Mouse (Mus musculus) kidney, postnatal 10 days (tissue): ENCODE measurements around the gene Atrnl1.
"Not testable (repeated sequence)": the region's sequence is repeated elsewhere in the genome, so short reads cannot be mapped to it uniquely, and the experiment has no call there.

Experiments
- DNase-seq: peaks from one replicate; pipeline ENCODE4 v3.0.0; 2021; ENCODE audit warnings: mixed read lengths

The Atrnl1 gene

DNA sequence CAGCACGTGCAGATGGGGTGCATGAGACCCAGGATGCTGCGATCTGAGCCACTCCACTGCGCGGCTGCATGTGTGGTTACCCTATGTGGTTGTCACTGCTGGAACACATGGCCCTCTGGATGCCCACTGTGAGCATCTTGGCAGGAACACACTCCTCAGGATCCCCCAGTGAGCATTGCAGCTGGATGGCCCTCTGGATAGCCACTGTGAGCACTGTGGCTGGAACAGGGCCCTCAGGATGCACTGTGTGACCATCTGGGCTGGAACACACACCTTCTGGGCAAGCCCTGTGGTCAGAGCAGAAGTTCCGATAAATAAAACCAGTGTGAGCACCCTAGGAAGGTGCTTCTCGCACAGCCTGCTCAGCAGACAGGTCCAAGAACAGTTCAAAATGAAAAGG, 364.4 kb downstream of the Atrnl1 start:
- no peak for DNase-seq

DNA sequence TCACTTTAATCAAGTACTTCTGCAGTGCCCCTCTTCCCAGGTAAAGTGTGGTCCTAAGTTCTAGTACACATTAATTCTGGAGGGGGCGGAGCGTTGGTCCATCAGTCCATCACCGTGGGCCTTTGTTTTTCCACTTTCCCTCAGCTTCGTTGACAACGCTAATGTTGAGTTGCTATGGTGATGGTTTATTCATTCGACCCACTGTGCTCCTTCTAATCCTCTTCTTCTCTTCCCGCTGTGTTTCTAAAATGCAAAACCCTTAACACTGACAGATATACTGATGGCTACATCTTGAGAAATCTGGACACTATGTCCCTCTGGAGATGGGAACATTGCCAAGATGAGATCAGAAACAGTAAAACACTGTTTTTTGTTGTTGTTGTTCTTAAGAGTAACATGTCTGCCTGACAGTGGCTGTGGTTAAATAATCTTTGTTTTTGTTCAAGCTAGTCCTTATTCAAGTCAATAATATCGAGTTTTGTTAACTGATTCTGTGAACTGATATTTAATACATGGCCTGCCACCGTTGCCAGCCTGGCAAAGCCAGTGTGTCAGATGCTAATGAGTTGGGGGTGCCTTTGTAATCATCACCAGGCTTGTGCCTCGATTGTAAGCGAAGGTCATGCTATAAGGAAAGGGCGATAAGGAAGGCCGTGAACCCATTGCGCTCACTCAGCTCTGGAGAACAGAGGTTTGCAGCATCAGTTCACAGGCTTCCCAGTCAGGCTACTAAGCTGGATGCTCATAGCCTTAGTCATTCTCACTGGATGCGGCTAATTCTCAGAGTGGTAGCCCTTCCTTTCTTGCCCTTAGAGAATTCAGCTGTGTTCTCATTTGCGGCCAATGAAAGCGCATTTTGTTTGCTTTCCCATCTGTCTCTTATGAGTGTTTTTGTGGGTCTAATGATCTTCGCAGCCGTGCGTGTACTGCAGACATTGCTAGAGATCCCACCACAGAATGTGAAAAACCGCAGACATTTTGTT, 375.4 kb downstream of the Atrnl1 start:
- DNase-seq, result no peak

DNA sequence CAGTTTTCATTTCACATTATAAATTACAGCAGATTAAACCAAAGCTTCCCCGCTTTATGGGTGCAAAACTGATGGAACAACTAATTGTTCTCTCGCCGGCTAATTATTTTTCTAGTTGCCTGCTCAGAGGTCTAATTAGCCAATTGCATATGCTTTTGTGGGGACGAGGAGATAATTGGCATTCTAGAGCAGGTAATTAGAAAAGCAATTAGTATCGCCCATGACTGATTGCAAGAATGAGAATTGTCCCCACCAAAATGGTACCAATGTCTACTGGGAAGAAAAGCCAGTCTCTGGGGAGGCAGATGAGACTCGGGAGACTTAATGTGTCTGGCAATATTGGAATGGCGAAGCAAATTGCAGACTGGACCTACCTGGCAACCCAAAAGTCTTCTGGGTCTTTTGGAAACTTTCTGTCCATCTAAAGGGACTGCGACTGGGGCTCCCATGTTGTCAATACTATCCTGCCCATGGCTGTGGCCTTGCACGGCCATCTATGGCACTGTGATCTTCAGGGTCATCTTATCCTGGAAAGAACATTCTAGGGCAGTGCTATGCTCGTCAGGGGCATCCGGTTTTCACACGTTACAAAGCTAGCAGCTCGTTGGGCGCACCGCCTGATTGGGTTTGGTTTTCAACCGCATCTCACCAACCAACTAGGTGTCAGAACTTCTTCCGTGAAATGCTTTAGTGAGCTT, 377.0 kb downstream of the Atrnl1 start:
- DNase-seq, result no peak

DNA sequence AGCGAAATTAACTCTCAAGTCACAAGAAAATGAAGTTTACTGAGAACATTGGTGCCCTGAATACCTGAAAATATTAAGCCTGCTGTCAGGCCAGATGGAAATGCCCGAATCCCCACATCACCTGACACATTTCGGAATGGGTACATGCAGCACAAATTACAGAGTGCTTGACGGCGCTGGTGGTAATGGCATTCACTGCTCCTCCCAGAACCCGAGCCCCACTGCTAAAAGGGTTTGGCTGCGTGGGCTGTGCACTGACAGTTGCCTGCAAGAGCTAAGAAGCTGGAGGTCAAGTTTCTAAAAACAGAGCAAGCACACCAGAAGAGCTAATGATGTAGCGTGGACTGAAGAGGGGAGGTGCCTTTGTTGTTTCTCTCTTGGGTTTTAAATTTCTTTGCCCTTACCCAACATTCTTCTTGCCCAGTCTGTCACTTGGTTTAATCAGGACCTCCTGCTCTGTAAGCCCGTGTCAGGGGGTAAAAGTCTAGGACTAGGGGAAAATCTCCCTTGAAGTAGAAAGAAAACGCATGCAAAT, 377.8 kb downstream of the Atrnl1 start:
- DNase-seq, result no peak

DNA sequence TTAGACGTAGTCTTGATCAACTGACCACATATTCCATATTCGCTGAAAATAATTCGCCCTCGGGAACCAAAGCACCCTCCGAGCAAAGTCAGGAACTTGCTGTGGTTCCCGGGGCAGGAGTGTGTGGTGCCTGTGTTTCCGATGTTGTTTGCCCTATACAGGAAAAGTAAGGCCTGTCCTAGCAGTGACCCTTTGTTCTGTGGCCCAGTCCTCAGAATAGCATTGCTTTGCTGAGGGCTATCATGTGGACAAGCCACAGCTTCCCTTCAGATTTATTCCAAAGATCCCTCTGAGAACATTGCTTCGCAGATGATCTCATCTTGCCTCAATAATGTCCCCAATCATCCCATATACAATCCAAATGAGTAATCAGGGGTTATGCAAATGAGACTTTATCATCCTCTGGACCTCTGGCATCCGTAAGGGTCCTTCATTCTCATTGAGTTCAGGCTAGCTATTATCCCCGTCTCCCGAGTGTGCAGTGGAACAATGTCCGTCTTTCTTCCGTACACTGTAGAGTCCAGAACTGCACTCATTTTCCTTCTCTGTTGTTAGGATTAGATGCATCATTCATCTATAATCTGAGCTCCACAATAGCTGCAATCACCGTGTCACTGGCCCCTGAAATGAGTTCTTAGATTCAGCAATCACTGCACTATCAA, 380.4 kb downstream of the Atrnl1 start:
- DNase-seq, result no peak

DNA sequence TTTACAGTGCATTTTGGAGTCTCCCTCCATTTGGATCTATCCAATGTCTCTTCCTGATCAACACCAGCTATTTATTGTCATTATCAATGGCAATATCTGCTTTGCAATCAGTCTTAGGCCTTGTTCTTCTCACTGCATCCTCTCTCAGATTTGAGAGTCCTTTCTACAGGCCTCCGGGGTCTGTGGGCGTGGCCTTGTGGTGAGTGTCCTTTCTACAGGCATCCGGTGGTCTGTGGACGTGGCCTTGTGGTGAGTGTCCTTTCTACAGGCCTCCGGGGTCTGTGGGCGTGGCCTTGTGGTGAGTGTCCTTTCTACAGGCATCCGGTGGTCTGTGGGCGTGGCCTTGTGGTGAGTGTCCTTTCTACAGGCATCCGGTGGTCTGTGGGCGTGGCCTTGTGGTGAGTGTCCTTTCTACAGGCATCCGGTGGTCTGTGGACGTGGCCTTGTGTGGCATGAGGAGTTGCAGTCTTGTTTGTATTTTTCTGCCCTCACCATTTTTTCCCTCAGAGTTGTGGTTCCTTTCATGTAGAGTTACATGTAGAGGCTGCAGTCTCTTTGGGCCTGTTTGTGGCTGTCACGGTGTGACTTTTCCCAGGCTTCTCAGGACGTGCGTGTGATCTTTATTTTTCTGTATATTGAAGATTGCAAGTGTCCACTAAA, 383.5 kb downstream of the Atrnl1 start:
- DNase-seq, result not testable (repeated sequence)

DNA sequence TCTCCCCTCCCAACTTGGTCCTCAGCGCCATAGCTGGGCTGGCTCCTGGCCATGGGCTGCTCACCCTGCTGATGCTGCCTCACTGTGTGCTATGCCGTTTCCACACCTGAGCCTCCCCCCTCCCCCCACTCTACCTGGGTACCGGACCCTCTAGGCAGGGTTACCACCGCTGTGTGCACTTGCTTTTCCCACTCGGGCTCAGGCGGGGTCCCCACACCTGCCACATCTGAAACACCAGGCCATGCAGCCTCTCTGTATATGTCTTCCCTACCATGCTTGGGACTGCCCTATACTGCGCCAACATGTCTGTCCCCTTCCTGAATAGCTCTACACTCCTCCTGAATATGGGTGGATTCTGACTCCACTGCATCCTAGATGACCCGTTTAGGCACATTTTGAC, 384.2 kb downstream of the Atrnl1 start:
- DNase-seq, result no peak

DNA sequence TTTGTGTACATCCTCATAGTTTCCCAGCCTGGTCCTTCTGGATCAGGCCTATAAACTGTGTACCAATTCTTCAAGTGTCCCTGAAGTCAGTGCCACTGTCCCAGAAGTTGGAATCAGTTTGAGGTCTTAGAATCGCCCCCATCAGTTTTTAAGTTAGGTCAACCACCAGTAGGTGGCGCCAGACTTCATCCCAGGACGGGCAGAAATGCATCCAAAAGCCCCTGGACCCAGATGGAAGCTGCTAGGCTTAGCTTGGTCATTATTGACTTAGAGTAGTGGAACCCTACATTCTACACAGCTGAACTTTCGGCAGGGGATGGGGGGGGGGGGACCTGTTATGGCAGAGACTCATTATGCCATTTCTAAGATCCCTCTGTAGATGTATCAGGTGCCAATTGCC, 387.1 kb downstream of the Atrnl1 start:
- DNase-seq, result peak; percentile 67

DNA sequence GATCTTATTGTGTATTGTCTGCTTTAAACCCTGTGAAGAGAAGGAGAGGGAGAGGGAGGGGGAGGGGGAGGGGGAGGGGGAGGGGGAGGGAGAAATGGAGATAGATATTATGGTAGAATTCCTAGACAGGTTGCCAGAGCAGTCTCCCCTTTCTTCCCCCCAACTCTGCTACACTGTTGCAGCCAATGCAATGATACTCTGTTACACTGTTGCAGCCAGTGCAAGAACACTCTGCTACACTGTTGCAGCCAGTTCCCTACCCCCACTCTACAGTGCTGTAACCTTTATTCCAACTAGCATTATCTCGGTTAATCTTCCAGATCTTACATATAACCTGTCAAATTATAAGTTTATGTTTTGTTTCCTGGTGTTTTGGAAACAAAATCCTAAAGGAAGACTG, 400.8 kb downstream of the Atrnl1 start:
- no peak for DNase-seq

DNA sequence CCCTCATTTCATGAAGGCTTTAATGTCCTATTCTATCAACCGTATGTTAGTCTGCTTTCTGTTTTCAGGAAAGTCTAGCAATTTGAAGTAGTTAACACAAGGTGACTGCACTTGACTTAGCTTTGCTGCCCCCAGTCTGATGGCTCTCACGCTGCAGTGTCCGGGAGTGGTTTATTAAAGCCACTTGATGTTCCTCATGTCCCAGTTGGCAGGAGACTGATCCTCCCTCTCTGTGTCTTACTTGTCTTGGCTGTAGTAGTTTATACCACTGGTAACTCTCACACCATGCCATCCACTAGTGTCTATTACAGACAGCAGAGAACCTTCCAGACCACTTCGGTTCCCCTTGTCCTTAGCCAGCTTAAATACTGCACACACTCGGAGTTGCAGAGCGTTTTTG, 404.9 kb downstream of the Atrnl1 start:
- no peak for DNase-seq

DNA sequence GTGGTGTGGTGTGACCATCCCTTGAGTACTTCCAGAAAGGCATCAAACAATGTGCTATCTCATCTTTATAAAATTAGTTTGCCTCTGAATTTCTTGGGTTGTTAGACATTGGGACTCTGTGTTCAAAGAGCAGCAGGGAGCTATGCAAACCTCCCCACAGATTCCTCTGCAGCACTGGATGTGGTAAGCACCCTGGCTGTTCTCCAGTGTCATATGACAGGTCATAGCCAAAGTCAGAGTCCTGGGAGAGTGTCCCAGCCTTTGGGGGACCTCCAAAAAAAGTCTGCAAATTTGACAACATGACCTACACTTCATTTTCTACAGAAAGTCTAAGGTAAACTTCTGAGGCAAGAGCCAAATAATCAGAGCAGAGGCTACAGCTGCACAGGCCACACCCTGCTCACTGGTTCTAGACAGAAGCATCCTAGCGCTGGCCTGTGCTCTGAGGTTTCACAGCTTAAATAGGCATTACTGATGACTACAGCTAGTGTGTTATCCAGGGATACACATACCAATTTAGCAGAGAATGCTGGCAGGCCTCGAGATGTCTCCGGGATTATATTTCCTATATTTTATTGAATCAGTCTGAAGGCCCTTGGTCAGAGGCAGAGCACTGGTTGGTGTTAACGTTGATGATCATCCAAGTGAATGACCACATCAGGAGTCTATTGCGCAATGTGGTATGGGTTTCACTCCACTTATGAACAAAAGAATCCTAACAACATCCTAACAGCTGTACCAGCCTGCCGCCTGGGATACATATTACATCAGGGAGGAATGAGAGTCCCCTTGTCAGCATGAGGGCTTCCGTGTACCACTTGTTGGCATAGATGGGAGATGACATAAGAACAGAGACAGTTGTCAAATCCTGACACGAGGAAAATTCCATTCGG, 406.0 kb downstream of the Atrnl1 start:
- no peak for DNase-seq

DNA sequence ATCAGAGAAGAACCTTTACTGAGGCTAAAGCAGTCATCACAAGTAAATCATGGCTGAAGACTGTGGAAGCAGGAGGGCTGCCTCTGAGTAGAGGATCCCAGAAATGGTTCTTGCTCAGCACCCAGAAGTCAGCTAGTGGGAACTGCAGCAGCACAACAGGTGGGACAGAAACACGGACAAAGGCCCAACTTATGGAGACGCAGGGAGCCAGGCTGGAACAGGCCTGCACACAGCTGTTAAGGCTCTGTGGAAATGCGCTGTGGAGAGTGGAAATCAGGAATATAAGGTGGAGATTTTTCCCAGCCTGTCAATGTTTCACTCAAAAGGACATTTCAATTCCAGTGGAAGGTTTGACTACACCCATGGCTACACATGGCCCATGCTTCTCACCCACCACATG, 406.6 kb downstream of the Atrnl1 start:
- no peak for DNase-seq

DNA sequence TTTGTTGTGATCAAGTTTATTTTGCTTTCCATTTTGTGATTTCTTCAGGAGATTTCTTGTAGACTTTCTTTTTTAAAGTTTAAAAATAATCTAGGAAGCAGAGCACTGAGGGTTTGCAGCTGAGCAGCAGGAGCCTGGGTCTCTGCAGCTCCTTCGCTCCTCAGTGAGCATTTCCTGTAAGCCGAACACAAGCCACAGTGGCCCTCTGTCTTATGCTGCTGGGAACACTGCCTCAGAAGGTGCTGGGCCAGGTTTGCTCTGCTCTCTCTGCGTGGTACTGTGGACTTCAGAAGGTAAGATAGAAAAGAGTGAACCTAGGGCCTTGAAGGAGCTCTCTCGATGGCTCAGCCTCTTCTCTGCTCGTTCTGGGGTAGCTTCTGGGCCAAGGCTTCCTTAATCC, 407.9 kb downstream of the Atrnl1 start:
- no peak for DNase-seq

DNA sequence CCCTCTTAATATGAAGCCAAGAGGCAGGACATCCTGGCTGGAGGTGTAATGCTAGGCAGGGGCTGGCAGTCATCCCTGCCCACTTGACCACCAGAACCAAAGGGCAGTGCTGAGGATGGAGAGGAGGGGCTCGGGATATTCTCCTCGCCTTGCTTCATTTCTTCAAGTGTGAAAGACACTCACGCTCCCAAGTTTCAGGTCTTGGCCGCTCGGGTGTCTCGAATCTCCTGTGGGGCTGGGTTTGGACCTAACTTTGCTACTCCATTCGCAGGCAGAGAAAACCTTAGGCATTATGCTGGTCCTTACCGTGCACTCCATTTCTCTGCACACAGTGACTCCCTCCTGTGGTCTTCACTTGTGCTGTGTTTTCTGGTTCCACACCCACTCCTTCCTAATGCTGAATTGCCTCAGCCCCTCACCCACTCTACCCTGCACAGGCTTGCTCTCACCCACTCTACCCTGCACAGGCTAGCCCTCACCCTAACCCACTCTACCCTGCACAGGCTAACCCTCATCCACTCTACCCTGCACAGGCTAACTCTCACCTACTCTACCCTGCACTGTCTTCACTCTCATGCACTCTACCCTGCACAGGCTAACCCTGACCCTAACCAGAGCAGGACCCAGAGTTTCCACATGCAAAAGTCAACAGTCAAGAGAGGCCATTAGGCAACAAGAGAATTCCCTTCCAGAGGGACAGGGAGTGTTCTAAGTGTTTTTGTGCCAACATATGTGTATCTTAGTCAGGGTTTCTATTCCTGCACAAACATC, 410.9 kb downstream of the Atrnl1 start:
- DNase-seq, result no peak

DNA sequence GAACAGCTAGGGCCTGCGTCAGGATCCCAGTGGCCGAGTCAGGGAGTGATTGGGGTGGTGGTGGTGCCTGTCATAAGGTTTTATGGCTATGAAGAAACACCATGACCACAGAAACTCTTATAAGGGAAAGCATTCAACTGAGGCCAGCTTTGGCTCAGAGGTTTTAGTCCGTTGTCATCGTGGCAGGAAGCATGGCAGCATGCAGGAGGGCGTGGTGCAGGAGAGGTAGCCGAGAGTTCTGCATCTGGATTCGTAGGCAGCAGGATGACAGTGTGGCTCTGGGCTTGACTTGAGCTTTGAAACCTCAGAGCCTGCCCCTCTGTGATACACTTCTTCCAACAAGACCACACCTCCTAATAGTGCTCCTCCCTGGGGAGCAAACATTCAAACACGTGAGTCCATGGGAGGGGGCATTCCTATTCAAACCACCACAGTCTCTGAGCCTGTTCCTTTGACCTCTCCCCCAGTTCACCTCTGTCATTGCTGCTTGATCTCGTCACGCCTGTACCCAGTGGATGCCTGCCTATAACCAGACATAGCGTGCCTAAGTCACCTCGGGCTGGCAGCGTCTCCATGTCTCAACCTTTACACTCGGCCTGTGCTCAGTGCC, 412.5 kb downstream of the Atrnl1 start:
- no peak for DNase-seq

DNA sequence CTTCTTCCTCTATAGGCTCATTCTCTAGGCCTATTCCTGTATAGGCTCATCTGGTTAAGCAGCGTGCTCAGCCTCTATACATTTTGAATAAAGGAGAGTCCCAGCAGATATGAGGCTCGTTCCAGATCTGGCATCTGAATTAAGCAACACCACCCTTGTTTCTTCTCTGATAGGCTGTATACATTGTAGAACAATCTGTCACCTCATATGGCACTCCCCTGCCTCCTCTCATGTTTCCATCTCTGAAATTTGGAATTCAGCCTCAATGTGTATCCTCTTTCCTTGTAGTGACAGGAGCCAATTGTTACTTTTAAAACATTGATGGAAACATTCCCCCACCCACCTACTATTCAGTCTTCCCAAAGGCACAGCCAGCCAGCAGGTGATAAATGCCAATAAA, 414.2 kb downstream of the Atrnl1 start:
- no peak for DNase-seq

DNA sequence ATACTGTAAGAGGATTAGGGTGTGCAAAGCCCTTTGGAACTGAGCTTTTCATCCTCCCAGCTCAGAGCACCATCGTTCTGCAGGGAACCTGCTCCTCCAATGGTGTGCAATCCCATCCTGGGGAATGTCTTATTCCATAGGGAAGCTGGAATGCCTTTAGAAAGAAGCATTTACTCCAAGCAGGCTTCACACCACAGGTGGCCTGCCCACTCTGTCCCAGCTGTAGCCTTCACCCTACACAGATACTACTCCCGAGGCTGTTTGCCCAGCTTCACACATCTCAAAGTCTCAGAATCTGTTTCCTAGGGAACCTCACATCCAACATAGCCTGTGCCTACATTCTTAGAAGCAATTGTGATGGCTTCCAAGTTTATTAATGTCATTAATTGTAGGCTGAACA, 418.8 kb downstream of the Atrnl1 start:
- no peak for DNase-seq

DNA sequence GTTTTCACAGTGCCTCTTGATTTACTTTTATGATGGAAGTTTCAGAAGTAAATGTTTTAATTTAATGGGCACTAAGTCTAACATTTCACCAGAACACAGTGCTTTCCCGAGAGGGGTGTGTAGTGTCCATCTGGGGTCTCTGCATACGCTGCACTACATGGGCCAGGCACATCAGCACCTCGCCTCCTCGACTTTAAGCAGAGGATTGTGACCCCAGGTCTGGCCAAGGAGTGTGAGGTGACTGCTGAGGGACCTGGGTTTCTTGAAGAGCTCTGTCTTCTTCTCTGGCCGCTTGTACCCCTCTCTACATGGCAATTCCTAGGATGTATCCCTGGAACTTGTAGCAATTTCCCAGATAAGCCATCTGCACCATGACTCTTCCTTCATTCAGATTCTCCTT, 422.4 kb downstream of the Atrnl1 start:
- no peak for DNase-seq

DNA sequence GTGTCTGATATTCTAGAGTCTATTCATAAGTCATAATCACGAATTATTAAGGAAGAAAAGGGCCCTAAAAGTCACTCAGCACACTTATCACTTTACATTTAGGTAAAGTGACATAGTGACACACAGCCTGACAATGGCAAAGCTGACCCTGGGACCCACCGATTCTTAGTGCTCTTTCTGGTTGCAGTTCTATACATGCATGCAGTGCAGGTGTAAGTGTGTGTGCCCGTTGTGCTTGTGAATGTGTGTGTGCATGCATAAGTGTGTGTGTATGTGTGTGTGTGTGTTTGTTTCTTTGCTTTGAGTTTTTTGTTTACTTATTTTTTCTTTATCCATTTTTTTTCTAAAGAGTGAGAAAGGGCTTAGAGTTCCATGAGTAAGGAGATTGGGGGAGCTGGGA, 425.3 kb downstream of the Atrnl1 start:
- DNase-seq, result no peak

DNA sequence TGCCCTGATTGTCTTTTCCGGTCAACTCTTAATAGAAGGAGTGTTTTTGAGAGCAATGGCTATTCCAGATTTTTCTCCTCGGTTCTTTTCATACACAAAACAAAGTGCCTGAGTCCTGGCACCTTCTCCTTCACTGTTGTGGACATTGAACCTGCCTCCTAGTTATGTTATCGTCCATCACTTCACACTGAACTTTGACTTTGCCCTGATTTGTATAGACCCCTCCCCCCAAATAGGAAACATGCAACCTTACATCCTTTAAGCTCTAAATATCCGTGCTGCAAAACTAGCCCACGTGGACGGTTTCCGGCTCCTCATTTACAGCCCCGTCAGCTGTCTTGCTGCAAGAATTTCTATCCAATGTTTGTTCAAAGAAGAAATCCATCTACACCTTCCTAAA, 432.3 kb downstream of the Atrnl1 start:
- DNase-seq, result no peak

DNA sequence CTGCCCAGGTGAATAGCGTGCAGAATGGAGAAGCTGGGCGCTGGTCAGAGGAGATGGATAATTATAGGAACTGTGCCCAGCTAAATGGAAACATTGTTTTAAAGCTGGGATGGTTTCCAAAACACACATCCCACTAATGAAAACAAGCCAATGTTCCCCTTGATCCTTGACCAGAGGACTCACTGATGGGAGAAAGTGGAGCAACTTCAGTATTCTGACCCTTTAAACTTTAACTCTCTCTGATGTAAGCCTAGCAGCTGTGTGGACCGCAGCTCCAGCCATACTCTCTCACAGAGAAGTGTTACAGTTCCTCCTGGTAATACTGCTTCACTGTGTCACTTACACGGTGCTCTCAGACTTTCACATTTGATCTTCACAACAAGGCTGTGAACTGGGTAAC, 432.7 kb downstream of the Atrnl1 start:
- peak; percentile 21 for DNase-seq
